Mouse (Mus musculus) midbrain, embryonic 12.5 days (tissue): ENCODE results near the gene Clic6. TPM values are rescaled to one million over a fixed set of nuclear protein-coding genes. Genes with fewer than 3 reads are reported as not detected.

Experiments
- ATAC-seq: fragments of 200-750 bp; cut with Nextera tagmentation; 2 replicates; pipeline ENCODE4 v1.8.0; 2017; ENCODE audit warnings: low read depth, moderate TSS enrichment, moderate library complexity; ENCODE audit not compliant: low FRiP score
- H3K27ac ChIP-seq: fragments of 300-500 bp; sonication (generic); replicated peaks from 2 replicates; pipeline ENCODE4 v1.5.1; 2016; ENCODE audit warnings: mild to moderate bottlenecking
- H3K27me3 ChIP-seq: fragments of 300-500 bp; sonication (generic); 2 replicates; pipeline ENCODE4 v1.6.1; 2016; ENCODE audit warnings: mild to moderate bottlenecking
- H3K36me3 ChIP-seq: fragments of 300-500 bp; sonication (generic); 2 replicates; pipeline ENCODE4 v1.6.1; 2016
- H3K4me1 ChIP-seq: fragments of 300-500 bp; sonication (generic); 2 replicates; pipeline ENCODE4 v1.6.1; 2016
- H3K4me2 ChIP-seq: fragments of 300-500 bp; sonication (generic); replicated peaks from 2 replicates; pipeline ENCODE4 v1.6.1; 2016; ENCODE audit warnings: mild to moderate bottlenecking, moderate library complexity
- H3K4me3 ChIP-seq: fragments of 300-500 bp; sonication (generic); 2 replicates; pipeline ENCODE4 v1.5.1; 2016; ENCODE audit warnings: mild to moderate bottlenecking
- H3K9ac ChIP-seq: fragments of 300-500 bp; sonication (generic); replicated peaks from 2 replicates; pipeline ENCODE4 v1.6.1; 2016; ENCODE audit warnings: mild to moderate bottlenecking, moderate library complexity
- H3K9me3 ChIP-seq: fragments of 300-500 bp; sonication (generic); 2 replicates; pipeline ENCODE4 v1.6.1; 2016; ENCODE audit warnings: mild to moderate bottlenecking
- WGBS: fragments of 180-500 bp; shearing (Covaris S2); methylation state at CpG from one replicate; pipeline ENCODE4 v1.1.7; 2016; 5-methylcytosine and 5-hydroxymethylcytosine counted together
- polyA plus RNA-seq: library from polyadenylated mRNA; unstranded; fragments of >200 nt; fragmentation: Nextera tagmentation; extraction: Ambion mirVana; gene quantifications from 2 replicates; pipeline ENCODE4 v1.2.1, GENCODE M21; 2016

Gene Clic6
- polyA plus RNA-seq, 1 experiment from 2014 or later = 1.6 TPM

DNA sequence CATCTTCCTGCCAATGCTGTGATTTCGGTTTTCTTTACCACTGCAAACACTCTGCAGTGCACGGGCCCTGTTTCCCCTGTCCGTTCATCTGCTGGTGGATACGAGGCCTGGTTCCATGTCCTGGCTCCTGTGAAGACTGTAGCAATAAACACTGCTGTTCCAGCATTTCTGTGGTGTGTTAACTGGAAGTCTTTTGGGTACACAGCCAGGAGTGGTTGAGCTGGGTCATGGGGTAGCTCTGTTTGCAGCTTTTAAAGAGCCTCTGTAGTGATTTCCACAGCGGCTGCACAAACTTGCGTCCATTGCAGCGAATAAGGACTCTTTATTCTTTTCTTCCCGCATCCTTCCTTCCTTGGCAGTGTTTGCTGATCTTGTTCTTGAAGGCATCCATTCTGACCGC is 91.8 kb downstream of the Clic6 start:
- Histone ChIP-seq H3K27me3 (no peaks in the 10 kb centered on the region), H3K4me1 (no peaks in the 10 kb centered on the region), H3K4me2 (no peak overlapping the region), H3K9ac (no peak overlapping the region), H3K27ac (no peak overlapping the region), H3K9me3 (no peaks in the 10 kb centered on the region), H3K36me3 (no peaks in the 10 kb centered on the region), H3K4me3 (no peak overlapping the region)
- 92% methylated on average over 9 of the region's 9 CpGs for WGBS
- ATAC-seq = no peak

- Histone ChIP-seq H3K27me3 (no peaks in the 10 kb centered on the region), H3K9me3 (no peaks in the 10 kb centered on the region), H3K4me1 (no peaks in the 10 kb centered on the region), H3K9ac (no peak overlapping the region), H3K4me2 (no peak overlapping the region), H3K27ac (no peak overlapping the region), H3K4me3 (no peak overlapping the region), H3K36me3 (no peaks in the 10 kb centered on the region)
- 81% methylated on average over 7 of the region's 7 CpGs for WGBS
- no peak for ATAC-seq
These were observed 93.5 kb downstream of the Clic6 start for GRCm38 (mm10) chr16:92578915-92579653.

DNA sequence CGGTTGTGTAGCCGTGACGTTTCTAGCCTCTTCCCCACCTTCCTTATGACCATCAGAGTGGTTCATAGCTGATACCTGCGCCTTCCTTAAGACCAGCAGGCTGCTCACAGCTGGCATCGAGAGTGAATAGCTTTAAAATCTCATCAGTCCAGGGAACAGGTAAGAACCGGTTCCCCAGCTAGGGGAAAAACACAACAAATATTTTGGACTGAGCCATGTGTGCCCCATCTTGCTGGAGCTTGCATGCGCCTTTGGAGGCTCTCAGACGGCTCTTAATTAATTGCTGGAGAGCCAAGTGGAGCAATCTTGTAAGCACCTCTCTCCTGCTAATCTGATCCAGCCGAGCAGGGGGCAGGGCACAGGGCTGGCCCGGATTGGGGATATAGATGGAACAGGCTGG is 95.4 kb downstream of the Clic6 start:
- H3K9ac ChIP-seq = no peak overlapping the region
- H3K9me3 ChIP-seq = no peaks in the 10 kb centered on the region
- H3K4me3 ChIP-seq = no peak overlapping the region
- H3K4me1 ChIP-seq = no peaks in the 10 kb centered on the region
- no peak overlapping the region for H3K27ac ChIP-seq
- ATAC-seq = no peak
- H3K36me3 ChIP-seq = no peaks in the 10 kb centered on the region
- WGBS = 78% methylated on average over 10 of the region's 10 CpGs
- H3K4me2 ChIP-seq = no peak overlapping the region
- no peaks in the 10 kb centered on the region for H3K27me3 ChIP-seq

GRCm38 (mm10) chr16:92581767-92582166 is 96.2 kb downstream of the Clic6 start:
- WGBS = 89% methylated on average over 10 of the region's 10 CpGs
- ATAC-seq = no peak
- no peak overlapping the region for H3K4me2 ChIP-seq

DNA sequence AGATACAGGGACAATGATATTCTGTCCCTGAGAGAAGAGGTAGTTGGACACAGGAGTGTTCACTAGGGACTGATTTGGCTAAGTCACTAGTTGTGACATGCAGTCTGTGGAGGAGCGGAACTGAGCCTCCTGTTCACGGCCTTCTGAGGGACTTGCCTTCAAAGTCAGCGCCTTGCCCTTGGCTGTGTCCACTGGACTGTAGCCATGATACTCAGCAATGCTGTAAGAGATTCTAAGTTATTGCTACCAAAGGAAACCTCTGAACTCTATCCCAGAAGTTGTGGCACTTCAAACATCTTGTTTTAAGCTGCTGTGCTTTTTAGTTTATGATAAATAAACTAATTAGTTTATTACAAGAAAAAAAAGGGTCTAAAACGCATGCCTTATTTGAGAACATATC is 102.3 kb downstream of the Clic6 start:
- no peaks in the 10 kb centered on the region for H3K4me1 ChIP-seq
- no peaks in the 10 kb centered on the region for H3K27me3 ChIP-seq
- H3K4me3 ChIP-seq = no peak overlapping the region
- WGBS = 89% methylated on average over 4 of the region's 4 CpGs
- H3K27ac ChIP-seq = no peak overlapping the region
- no peak for ATAC-seq
- H3K4me2 ChIP-seq = no peak overlapping the region
- no peak overlapping the region for H3K9ac ChIP-seq
- no peaks in the 10 kb centered on the region for H3K36me3 ChIP-seq
- H3K9me3 ChIP-seq = no peaks in the 10 kb centered on the region

More at GRCm38 (mm10) chr16:92581767-92582166, 96.2 kb downstream of the Clic6 start:
- no peak overlapping the region for H3K4me3 ChIP-seq
- no peaks in the 10 kb centered on the region for H3K4me1 ChIP-seq
- no peak overlapping the region for H3K9ac ChIP-seq
- H3K27me3 ChIP-seq = no peaks in the 10 kb centered on the region
- H3K9me3 ChIP-seq = no peaks in the 10 kb centered on the region
- H3K27ac ChIP-seq = no peak overlapping the region
- H3K36me3 ChIP-seq = no peaks in the 10 kb centered on the region

Other genes with a start within 250 kb of the Clic6 start
- 0.38 and 2.7 TPM in 2 replicates for gene Kcne2, start 193.3 kb upstream of the Clic6 start, polyA plus RNA-seq
- gene Smim11, start 184.4 kb upstream of the Clic6 start, polyA plus RNA-seq = 126 and 127 TPM in 2 replicates
- gene Fam243, start 164.3 kb upstream of the Clic6 start, polyA plus RNA-seq = not detected in 2 replicates
- gene Kcne1, start 126.3 kb upstream of the Clic6 start, polyA plus RNA-seq = not detected in 2 replicates
- gene Rcan1, start 14.9 kb upstream of the Clic6 start, polyA plus RNA-seq = 42.1 and 42.8 TPM in 2 replicates